Mouse (Mus musculus) ES-Bruce4 (cell line): ENCODE measurements around the gene Cmtm1. TPM values are rescaled to one million over a fixed set of nuclear protein-coding genes. Genes with fewer than 3 reads are reported as not detected.
A peak's percentile ranks its signal among the peaks of the same experiment; 100 is the strongest.
"Not testable (repeated sequence)": the region's sequence is repeated elsewhere in the genome, so short reads cannot be mapped to it uniquely, and the experiment has no call there.

ENCODE experiments used
- H3K27ac ChIP-seq: 2 replicates; pipeline ENCODE4 v1.5.1; 2012; ENCODE audit warnings: low read length, inconsistent platforms; ENCODE audit not compliant: insufficient read depth
- H3K27me3 ChIP-seq: 2 replicates; pipeline ENCODE4 v1.6.1; 2012; ENCODE audit warnings: mild to moderate bottlenecking, low read length, inconsistent platforms; ENCODE audit not compliant: control insufficient read depth, poor library complexity, insufficient read depth, severe bottlenecking
- H3K36me3 ChIP-seq: 2 replicates; pipeline ENCODE4 v1.6.1; 2012; ENCODE audit warnings: inconsistent platforms, mild to moderate bottlenecking, low read length, moderate library complexity; ENCODE audit not compliant: control insufficient read depth, poor library complexity, insufficient read depth, severe bottlenecking
- H3K4me1 ChIP-seq: one replicate; pipeline ENCODE4 v1.8.1; 2011; ENCODE audit warnings: low read length; ENCODE audit not compliant: control insufficient read depth, insufficient read depth
- H3K4me3 ChIP-seq: 2 replicates; pipeline ENCODE4 v1.5.1; 2011; ENCODE audit warnings: low read depth, mild to moderate bottlenecking, low read length
- H3K9ac ChIP-seq: 2 replicates; pipeline ENCODE4 v1.6.1; 2012; ENCODE audit warnings: low read depth, mild to moderate bottlenecking, inconsistent platforms; ENCODE audit not compliant: poor library complexity, severe bottlenecking
- H3K9me3 ChIP-seq: replicated peaks from 2 replicates; pipeline ENCODE4 v1.6.1; 2012; ENCODE audit warnings: mild to moderate bottlenecking, low read length, inconsistent platforms; ENCODE audit not compliant: control insufficient read depth, poor library complexity, insufficient read depth, severe bottlenecking
- CTCF ChIP-seq: IDR thresholded peaks from one replicate; pipeline ENCODE4 v1.8.1; 2011; ENCODE audit warnings: low read depth, low read length
- EP300 ChIP-seq: IDR thresholded peaks from 2 replicates; pipeline ENCODE4 v1.6.1; 2011; ENCODE audit warnings: low read depth, low read length; ENCODE audit not compliant: insufficient read depth
- POLR2A ChIP-seq: IDR thresholded peaks from one replicate; pipeline ENCODE4 v1.8.1; 2011; ENCODE audit warnings: low read length; ENCODE audit not compliant: insufficient read depth
- polyA plus RNA-seq: library from polyadenylated mRNA; stranded (reverse); fragments of >200 nt; gene quantifications from 2 replicates; pipeline ENCODE4 v1.2.4, GENCODE M21; 2011; ENCODE audit warnings: low read depth; ENCODE audit not compliant: missing spikeins, insufficient read depth, insufficient read length

Cmtm1 gene
- not detected in 2 replicates for polyA plus RNA-seq

- H3K4me1 ChIP-seq, H3K4me3 ChIP-seq: not testable (repeated sequence)
Observed at GRCm38 (mm10) chr8:104309441-104310155, at the start of gene Cmtm1, which contains the start of gene Gm45711. Cmtm1 (minus strand) TSS chr8:104310145. Gm45711 (minus strand) TSS chr8:104310081.

GRCm38 (mm10) chr8:104358637-104359036, 48.7 kb upstream of the Cmtm1 start:
- H3K27ac ChIP-seq = no peak overlapping the region
- 0 out of 2 replicates have a peak, but pooled peaks cover 3% of the 10 kb centered on the region for H3K9me3 ChIP-seq
- TF ChIP-seq POLR2A (no peak), EP300 (no peak), CTCF (no peak)
- H3K4me3 ChIP-seq = no peak overlapping the region
- no peaks in the 10 kb centered on the region for H3K27me3 ChIP-seq
- no peak overlapping the region for H3K9ac ChIP-seq
- peaks cover 21% of the 10 kb centered on the region; the same call in 1 of the 2 replicates for H3K36me3 ChIP-seq
- no peaks in the 10 kb centered on the region for H3K4me1 ChIP-seq

More at GRCm38 (mm10) chr8:104309441-104310155, at the start of gene Cmtm1, which contains the start of gene Gm45711:
- H3K36me3 ChIP-seq, H3K27me3 ChIP-seq, H3K27ac ChIP-seq, H3K9ac ChIP-seq: not testable (repeated sequence)
- peaks cover 10% of the 10 kb centered on the region for H3K9me3 ChIP-seq

DNA sequence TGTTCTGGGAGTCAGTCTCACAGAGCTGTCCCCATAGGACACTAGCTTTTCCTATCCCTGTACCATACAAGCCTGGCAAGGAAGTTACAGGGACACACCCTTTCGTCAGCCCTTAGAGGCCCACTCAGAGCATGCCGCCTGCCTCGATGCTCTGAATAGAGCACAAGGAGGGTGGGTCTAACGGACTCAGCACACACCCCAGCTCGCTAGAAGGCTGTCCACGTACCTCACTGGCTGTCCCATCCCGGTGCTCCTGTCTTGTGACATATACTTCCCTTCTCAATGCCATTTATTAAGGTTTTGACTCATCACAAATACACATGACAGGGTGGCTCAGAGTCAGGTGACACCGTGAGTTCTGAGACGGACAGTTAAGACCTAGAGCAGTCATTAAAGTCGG, 44.6 kb upstream of the Cmtm1 start:
- Histone ChIP-seq H3K27me3 (no peaks in the 10 kb centered on the region), H3K4me3 (no peak overlapping the region), H3K9me3 (no peaks in the 10 kb centered on the region), H3K27ac (no peak overlapping the region), H3K9ac (no peak overlapping the region), H3K36me3 (peaks cover 17% of the 10 kb centered on the region; the same call in 1 of the 2 replicates), H3K4me1 (no peaks in the 10 kb centered on the region)
- TF ChIP-seq CTCF (no peak), POLR2A (no peak), EP300 (no peak)

DNA sequence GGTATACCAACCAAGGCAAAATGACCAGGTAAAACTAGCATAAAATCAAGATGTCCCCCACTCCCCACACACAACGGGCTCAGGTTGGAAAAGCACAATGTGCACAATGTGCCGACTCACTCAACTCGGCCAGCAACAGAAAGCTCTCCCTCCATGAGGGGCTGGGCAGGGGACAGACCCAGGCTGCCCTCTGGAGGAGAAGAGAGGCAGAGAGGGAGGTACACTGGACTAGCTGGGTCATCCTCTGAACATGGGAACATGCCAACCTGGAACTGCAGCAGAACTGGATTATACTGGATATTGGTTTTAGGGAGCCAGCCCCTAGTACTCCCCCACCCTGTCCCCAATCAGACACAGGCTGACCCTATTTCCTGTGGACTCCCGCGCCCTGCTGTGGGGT, 43.2 kb upstream of the Cmtm1 start:
- no peaks in the 10 kb centered on the region for H3K9me3 ChIP-seq
- no peak overlapping the region for H3K9ac ChIP-seq
- no peak overlapping the region for H3K4me3 ChIP-seq
- H3K27me3 ChIP-seq = no peaks in the 10 kb centered on the region
- no peak overlapping the region for H3K27ac ChIP-seq
- TF ChIP-seq EP300 (no peak), CTCF (peak; percentile 43)
- H3K4me1 ChIP-seq = no peaks in the 10 kb centered on the region
- H3K36me3 ChIP-seq = peaks cover 17% of the 10 kb centered on the region; the same call in 1 of the 2 replicates

DNA sequence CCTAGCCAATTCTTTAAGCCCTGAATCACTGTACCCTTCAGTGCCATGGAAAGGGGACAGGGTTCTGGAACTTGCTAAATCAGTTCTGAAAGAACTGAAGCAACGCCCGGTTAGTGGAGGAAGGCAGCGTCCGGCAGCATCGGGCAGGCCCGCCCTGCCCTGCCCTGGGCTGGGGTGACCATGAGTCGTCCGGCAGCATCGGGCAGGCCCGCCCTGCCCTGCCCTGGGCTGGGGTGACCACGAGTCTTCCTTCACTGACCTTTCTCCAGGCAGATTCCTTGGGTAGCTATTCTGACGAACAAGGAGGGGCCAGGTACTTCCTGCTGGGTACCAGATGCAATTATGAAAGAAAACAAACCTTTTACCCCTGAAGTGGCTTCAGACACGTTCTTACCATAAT, 40.1 kb upstream of the Cmtm1 start:
- TF ChIP-seq POLR2A (no peak), EP300 (no peak), CTCF (no peak)
- Histone ChIP-seq H3K4me3 (no peak overlapping the region), H3K4me1 (no peaks in the 10 kb centered on the region), H3K27ac (no peak overlapping the region), H3K27me3 (no peaks in the 10 kb centered on the region), H3K9ac (no peak overlapping the region), H3K9me3 (no peaks in the 10 kb centered on the region), H3K36me3 (peaks cover 9% of the 10 kb centered on the region; the same call in 1 of the 2 replicates)

DNA sequence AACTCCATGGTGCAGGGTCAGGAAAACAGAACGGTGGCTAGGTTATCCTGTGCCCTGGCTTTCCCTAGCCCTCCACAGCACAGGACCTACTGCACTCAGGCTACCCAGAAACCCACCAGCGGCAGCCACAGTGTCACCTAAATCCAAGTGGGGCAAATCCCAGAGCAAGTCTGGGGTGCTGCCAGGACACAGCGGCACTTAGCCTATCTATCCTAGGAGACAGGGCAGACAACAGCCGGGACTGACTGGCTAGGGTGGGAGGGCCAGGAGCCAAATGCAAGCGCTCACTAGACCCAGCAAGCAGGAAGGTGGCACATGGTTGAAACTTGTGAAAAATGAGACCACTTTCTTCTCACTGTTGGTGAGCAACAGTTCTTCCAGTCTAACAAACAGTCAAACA, 39.0 kb upstream of the Cmtm1 start:
- Histone ChIP-seq H3K4me3 (no peak overlapping the region), H3K9me3 (no peaks in the 10 kb centered on the region), H3K9ac (no peak overlapping the region), H3K27me3 (no peaks in the 10 kb centered on the region), H3K4me1 (no peaks in the 10 kb centered on the region), H3K36me3 (no peaks in the 10 kb centered on the region; the same call in 1 of the 2 replicates), H3K27ac (no peak overlapping the region)
- TF ChIP-seq CTCF (no peak), EP300 (no peak), POLR2A (no peak)
